Mouse (Mus musculus): ENCODE results near the gene Card19.

GRCm38 (mm10) chr13:49216220-49216552 is 349 bp upstream of the Card19 start:
- no peak for TF ChIP-seq CTCF (IDR thresholded peaks at IDR 0.05; ENCODE audit: low read depth)
- TF ChIP-seq EP300 (IDR thresholded peaks at IDR 0.05; ENCODE audit: low read depth): no peak
